ENCODE assay signal across 10 mouse cellular contexts in the genomic region with DNA sequence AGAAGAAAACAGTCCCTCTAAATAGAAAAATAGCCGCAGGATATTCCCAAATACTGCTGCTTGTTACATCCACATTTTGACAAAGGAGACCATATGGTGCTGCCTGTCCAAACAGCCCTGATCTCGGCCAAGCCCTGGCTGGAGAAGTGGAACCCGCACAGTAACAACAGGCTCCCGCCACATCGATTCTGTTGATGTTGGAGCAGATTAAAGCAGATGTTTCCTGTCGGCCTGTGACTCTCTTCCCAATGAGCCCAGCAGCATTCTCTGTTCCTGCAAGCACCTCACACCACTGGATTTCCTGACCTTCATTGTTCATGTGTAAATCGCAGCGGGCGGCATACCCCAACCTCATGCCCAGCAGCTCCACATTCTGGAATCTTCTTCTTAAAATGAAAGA.
DNase-seq lines count a peak whose midpoint lies in the region; ATAC-seq lines count a peak whose summit lies in the region.
"Had no signal": no experiment of that assay in that cellular context is flagged by ENCODE, and none has a peak within 500 bp of the region (broad histone marks: within the 10 kb centered on the region; RNA-seq: fewer than 3 reads in every experiment).

No protein-coding gene starts in this region.

- intact Hi-C loops in gastrocnemius, postnatal 14 days (cut with DNase I; ENCODE audit: low total_unique reads), result no loop called here

- peak; percentile 40 for DNase-seq in embryo, embryonic 10 days (ENCODE audit: low spot score)
- no peak for DNase-seq in embryo, embryonic 11 days
- DNase-seq in gastrocnemius, postnatal 14 days, result peak; percentile 39
- DNase-seq in kidney, adult 11 months, result peak; percentile 7
- DNase-seq in lung, postnatal 14 days, result peak; percentile 17
- DNase-seq in thymus, postnatal 25 days, result no peak
- DNase-seq in left cerebral cortex, adult 18-20 months (ENCODE audit: low spot score in 2 of 2), result no peak
- DNase-seq: cerebellum, adult 2 months; thymus, postnatal 36 days had no signal

- no peak for ATAC-seq in erythroblast, adult 5-6 weeks (replicated peaks; ENCODE audit: low FRiP score, poor library complexity, severe bottlenecking)

Comparison
In these comparisons a context has a peak if more than half of its experiments do, and no peak if none do; other contexts are left out.
1. DNase-seq: peak in embryo, embryonic 10 days (single experiment), gastrocnemius, postnatal 14 days (single experiment), kidney, adult 11 months (single experiment) and lung, postnatal 14 days (single experiment); none in embryo, embryonic 11 days (single experiment), thymus, postnatal 25 days (single experiment) and left cerebral cortex, adult 18-20 months (0 of 2).